Mouse (Mus musculus) gastrocnemius, adult 18-20 months (tissue): ENCODE results near the gene Bmp8a. TPM values are rescaled to one million over a fixed set of nuclear protein-coding genes. Genes with fewer than 3 reads are reported as not detected.
A peak's percentile ranks its signal among the peaks of the same experiment; 100 is the strongest.
"Not testable (repeated sequence)": the region's sequence is repeated elsewhere in the genome, so short reads cannot be mapped to it uniquely, and the experiment has no call there.

ENCODE experiments used
- DNase-seq: peaks from one replicate; pipeline ENCODE4 v3.0.0; 2021; ENCODE audit warnings: low spot score
- total RNA-seq, 2 experiments: library from RNA; stranded (reverse); gene quantifications; 2 replicates each; pipeline ENCODE4 v1.2.3; 2021

Gene Bmp8a
- total RNA-seq, 2 experiments from 2014 or later = 0.50 to 0.78 TPM

- DNase-seq = not testable (repeated sequence)
These were observed 11.1 kb downstream of the Bmp8a start for GRCm38 (mm10) chr4:123331961-123332360.

DNA sequence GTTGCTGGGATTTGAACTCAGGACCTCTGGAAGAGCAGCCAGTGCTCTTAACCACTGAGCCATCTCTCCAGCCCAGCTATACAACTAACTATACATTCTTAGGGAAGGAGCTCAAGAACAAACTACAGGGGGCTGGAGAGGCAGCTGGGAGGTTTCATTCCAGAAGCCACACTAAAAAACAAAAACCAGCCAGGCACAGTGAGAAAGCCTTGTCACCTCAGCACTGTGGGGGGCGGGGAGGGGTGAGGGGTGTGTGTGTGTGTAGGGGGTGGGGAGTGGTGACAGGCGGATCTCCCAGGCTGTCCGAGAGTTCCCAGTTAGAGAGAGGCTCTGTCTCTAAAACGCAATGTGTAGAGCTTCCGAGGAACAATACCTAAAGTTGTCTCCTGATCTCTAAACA lies 11.7 kb downstream of the Bmp8a start:
- no peak for DNase-seq

DNA sequence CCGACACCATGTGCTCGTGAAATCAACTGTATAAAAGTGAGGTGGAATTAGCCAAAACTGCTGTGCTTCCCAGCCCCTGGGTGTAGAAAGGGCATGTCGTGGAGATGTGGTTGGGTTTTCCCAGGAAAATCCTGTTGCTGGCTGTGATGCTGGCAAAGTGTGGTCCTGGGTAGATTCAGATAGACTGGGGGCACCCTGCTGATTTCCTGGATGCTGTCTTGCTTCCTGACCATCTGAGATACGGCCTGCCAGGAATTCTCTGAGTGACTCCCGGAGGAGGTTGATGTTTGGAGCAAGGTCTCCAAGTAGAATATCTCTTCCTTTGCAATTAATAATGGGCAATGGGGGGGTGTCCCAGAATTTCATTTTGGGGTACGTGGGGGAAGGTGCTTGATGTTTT lies 14.1 kb downstream of the Bmp8a start:
- no peak for DNase-seq

DNA sequence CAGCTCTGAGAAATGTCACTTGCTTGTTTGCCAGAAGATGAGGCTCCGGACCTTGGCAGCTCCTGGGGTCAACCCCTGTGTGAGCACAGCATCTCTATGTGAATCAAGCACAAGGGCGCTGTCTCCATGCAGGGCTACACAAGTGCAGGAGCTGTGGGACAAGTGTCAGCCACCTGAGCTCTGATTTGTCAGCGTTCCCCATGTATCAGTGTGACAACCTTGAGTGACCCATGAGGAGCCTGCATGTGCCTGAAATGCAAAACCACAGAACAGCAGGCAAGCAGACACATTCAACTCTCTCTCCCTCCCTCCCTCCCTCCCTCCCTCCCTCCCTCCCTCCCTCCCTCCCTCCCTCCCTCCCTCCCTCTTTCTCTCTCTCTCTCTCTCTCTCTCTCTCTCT lies 15.4 kb downstream of the Bmp8a start:
- DNase-seq = peak; percentile 34

- DNase-seq = no peak
These were observed 17.0 kb downstream of the Bmp8a start for GRCm38 (mm10) chr4:123326087-123326486.

DNA sequence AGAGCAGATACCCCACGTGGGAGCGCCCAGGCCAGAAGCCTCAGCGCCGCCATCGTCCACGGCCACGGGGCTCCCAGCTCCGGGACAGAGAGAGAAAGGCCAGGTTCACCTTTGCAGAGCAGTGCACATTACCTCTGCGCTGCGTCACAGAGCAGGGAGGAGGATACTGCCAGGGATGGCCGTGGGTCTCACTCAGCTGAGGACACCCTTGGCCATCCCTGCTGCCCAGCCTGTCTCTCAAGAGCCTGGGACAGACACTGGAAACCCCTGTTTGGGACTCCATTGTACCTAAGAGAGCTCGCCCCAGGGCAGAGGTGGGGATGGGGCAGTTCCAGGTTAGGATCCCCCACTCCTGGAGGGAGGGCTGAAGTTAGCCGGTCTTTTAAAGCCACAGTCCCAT lies 19.5 kb downstream of the Bmp8a start, which contains the start of gene Oxct2a:
Oxct2a (minus strand) TSS at position 101 of the 400 bp plus-strand sequence.
- DNase-seq = no peak

GRCm38 (mm10) chr4:123322910-123323309 lies 20.1 kb downstream of the Bmp8a start:
- not testable (repeated sequence) for DNase-seq

GRCm38 (mm10) chr4:123314497-123314896 lies 28.6 kb downstream of the Bmp8a start:
- DNase-seq = no peak

GRCm38 (mm10) chr4:123313010-123313409 lies 30.0 kb downstream of the Bmp8a start:
- no peak for DNase-seq

- DNase-seq = no peak
These were observed 31.2 kb downstream of the Bmp8a start for GRCm38 (mm10) chr4:123311845-123312244.

DNA sequence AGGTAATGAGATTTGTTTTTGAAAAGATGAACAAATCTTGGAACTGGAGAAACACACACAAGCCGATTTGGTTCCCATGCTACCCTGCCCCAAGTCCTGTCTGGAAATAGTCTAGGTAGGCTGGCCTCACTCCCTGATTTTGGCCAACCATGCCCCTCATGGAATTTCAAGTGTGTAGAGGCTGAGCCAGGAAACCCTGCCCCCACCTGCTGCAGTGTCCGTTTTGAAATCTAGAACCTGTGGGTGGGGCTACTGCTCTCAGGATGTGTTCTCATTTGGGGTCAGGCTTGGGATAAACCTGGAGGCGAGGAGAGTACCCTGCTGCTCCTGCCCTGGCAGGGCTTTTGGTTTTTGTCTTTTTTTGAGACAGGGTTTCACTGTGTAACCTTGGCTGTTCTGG lies 34.8 kb downstream of the Bmp8a start:
- peak; percentile 67 for DNase-seq

DNA sequence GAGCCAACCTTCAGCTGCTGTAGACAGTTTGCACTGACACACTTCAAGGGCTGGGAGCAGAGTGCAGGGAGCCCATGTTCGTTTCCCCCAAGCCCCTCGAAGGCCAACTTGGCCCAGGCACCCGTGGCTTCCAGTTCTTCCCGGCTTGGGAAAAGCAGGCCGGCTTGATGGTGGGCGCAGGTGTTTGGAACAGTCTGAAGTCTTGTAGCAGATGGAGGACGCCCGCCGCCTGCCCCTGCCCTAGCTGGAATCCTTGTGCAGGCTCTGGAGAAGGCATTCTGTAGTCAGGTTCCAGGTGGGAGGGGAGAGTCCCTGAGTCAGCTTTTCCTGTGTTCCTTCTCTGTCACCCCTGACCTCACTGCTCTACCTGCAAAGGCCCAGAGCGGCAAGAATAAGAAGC lies 36.1 kb downstream of the Bmp8a start:
- DNase-seq = no peak

- peak; percentile 68 for DNase-seq
These were observed 37.3 kb downstream of the Bmp8a start for GRCm38 (mm10) chr4:123305789-123306188.

GRCm38 (mm10) chr4:123298980-123299670 lies 43.9 kb downstream of the Bmp8a start:
- no peak for DNase-seq

- DNase-seq = no peak
These were observed 44.8 kb downstream of the Bmp8a start for GRCm38 (mm10) chr4:123298226-123298625.

DNA sequence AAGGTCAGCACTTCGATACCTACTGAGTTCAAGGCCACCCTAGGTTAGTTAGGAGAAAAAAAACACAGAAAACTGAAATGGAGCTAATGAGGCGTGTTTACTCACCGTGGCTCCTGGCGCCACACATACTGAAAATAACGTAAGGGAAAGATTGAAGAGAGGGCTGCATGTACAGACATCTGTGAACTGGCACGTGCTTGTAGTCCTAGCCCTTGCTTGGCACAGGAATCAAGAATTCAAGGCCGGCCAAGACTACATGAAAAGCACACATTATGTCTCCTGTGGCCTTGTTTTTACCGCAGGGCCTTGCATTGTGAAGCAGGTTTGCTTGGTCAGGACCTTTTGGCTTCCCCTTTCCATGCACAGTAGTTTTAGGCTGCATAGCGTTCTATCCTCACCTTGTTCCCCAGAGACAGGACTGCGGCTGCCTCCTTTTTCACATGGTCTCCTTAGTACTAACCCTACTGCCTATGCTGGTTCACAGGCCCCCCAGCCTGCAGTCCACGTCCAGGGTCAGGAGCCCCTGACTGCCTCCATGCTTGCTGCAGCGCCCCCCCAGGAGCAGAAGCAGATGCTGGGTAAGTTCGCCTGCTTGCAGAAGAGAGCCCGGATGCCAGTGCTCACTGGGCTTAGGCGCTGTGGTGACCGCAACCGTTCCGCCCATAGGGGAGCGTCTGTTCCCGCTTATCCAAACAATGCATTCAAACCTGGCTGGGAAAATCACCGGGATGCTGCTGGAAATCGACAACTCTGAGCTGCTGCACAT lies 45.7 kb downstream of the Bmp8a start:
- no peak for DNase-seq

DNA sequence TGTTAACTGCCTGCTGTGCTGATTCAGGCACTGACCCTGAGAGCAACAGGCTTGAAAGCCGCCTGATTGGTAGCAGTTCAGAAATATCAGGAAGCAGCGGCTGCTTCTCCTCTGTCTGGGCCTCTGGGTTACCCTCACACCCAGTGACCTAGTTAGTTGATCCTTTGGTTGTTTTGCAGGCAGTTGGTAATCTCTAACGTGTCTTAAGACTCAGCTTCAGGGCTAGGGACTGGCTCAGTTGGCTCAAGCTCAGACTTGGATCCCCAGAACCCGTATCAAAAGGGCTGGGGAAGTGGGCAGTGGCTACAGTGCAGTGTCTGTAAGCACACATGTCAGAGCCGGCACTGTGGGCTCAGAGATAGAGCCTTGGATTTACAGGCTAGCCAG lies 46.9 kb downstream of the Bmp8a start:
- DNase-seq = no peak

DNA sequence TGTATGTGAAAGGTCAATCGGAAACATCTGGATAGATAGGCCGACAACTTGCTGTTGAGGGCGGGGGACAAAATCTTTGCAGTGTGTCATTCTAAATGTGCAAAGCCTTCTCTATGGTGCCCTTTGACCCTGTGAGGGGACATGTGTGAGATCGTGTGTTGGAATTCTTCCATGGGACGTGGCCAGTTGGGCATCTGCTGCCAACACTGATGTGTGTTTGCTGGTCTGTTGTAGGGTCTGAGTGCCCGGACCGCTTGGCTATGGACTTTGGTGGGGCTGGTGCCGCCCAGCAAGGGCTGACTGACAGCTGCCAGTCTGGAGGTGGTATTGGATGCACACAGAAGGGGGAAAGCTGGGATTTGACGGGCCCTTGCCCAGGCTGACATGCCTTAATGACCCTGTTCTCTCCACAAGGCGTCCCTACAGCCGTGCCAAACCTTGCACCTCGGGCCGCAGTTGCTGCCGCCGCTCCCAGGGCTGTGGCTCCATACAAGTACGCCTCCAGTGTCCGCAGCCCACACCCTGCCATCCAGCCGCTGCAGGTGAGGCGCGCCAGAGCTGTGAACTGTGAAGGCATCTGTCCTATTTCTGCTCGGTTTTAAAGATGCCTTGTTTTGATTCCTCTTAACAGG lies 47.4 kb downstream of the Bmp8a start:
- peak; percentile 56 for DNase-seq

DNA sequence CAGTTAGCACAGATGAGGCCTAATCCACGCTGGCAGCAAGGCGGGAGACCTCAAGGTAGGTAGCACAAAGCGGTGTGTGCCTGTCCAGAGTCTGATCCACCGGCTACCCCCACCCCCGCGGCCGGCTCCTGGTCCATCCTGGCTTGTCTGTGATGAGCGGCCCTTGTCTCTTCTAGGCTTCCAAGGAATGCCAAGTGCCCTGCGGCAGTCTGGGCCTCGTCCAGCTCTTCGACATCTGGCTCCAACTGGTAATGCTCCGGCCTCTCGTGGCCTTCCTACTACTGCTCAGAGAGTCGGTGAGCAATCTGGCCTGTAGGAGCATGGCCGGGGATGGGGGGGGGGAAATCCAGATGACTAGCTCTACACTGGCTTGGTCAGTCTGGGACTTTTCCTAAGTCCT lies 48.0 kb downstream of the Bmp8a start:
- DNase-seq = not testable (repeated sequence)

- no peak for DNase-seq
These were observed 49.2 kb downstream of the Bmp8a start for GRCm38 (mm10) chr4:123293661-123294443.

DNA sequence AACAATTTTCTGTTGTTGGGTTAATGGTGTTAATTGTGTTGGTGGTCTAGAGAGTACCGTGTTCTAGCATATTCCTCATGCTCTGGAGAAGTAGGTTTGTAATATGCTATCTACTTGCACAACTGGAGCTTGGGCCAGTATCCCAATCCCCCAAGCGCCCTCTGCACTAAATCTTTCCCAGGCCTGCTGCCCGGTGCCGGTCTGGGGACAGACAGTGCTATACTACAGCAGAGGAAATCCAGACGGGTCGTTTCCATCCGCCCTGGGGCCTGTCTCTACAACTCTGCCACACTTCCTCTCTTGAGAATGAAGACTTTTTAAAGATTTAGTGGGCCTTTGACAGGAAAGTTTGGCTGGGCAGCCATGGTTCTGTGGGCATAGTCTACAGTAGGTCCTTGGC lies 50.1 kb downstream of the Bmp8a start:
- DNase-seq = no peak

GRCm38 (mm10) chr4:123292390-123292789 lies 50.7 kb downstream of the Bmp8a start:
- DNase-seq = no peak
